Mouse (Mus musculus) olfactory bulb, adult 2 months (tissue): Measurements from ENCODE around the gene Mecr.

Experiments used
- CTCF ChIP-seq: fragments of 200-500 bp; IDR thresholded peaks from 2 replicates; pipeline ENCODE4 v1.5.1; 2012; ENCODE audit warnings: low read depth, mild to moderate bottlenecking, low read length, moderate library complexity; ENCODE audit not compliant: insufficient read depth
- POLR2A ChIP-seq: fragments of 200-500 bp; IDR thresholded peaks from 2 replicates; pipeline ENCODE4 v1.6.1; 2012; ENCODE audit warnings: mild to moderate bottlenecking, low read depth, low read length, moderate library complexity; ENCODE audit not compliant: insufficient read depth

DNA sequence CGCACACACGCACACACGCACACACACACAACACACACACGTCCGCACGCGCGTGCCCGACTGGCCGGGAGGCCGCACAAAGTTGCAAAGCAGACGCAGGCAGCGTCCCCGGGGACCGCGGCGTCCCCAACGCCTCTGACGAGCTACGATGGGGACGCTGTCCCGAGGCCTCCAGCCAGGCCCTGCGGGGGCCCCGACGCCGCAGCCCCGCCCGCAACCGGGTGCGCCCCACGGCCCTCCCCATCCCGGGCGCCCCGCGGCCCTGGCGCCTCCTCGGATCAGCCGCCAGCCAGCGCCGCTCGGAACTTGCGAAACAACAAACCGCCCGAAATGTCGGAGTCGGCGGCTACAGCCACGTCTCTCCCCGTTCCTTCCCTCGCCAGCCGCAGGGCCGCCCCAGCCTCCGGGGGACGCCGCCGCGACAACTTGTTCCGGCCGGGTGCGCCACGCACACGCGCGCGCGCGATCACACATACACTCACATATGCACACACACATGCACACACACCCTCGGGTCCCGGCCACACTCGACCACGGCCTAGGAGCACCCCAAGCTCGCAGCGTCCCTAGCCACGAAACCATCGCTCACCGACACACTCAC, 6.3 kb upstream of the Mecr start:
- TF ChIP-seq POLR2A (no peak), CTCF (no peak)
